Mouse (Mus musculus): ENCODE measurements around the gene Prrt2.

DNA sequence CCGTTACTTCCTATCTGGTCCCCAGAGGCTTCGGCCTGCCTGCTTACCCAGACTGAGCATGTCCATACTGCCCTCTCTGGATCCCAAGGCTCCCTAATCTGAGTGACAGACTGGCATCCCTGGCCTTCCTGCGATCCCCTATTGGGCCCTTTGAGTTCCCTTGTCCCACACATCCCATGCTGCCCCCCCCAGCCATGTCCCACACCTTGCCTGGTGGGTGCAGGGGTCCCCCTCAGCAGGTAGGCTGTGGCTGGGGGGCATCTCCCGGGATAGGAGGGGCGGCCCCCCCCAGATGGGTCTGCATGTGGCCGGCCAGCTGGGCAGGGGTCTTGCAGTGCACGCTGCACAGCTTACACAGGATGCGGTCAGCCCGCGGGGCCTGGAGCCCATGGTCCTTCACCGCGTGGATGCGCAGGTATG, 2.3 kb upstream of the Prrt2 start:
- no peak for TF ChIP-seq CTCF (IDR thresholded peaks at IDR 0.05)
- TF ChIP-seq EP300 (IDR thresholded peaks at IDR 0.05): no peak

All from lung, postnatal 0 days (tissue).